Mouse (Mus musculus) cerebellum, adult 2 months (tissue): Measurements from ENCODE around the gene Gpalpp1. TPM values are rescaled to one million over a fixed set of nuclear protein-coding genes. Genes with fewer than 3 reads are reported as not detected.

Experiments
- DNase-seq, 2 experiments: peaks; one replicate each; pipeline ENCODE4 v3.0.0; 2021
- H3K27ac ChIP-seq: fragments of 200-500 bp; 2 replicates; pipeline ENCODE4 v1.5.1; 2012; ENCODE audit warnings: low read length, control low read depth, inconsistent platforms; ENCODE audit not compliant: insufficient read depth
- H3K27me3 ChIP-seq: fragments of 200-500 bp; 2 replicates; pipeline ENCODE4 v1.6.1; 2012; ENCODE audit warnings: inconsistent platforms, mild to moderate bottlenecking, low read length, moderate library complexity; ENCODE audit not compliant: control insufficient read depth, insufficient read depth
- H3K4me1 ChIP-seq: fragments of 200-500 bp; 2 replicates; pipeline ENCODE4 v1.6.1; 2011; ENCODE audit warnings: low read length; ENCODE audit not compliant: control insufficient read depth, insufficient read depth
- H3K4me3 ChIP-seq: fragments of 200-500 bp; replicated peaks from 2 replicates; pipeline ENCODE3; 2011; ENCODE audit warnings: mild to moderate bottlenecking, low read depth, low read length, control low read depth; ENCODE audit not compliant: insufficient read depth
- CTCF ChIP-seq: fragments of 200-500 bp; IDR thresholded peaks from 2 replicates; pipeline ENCODE4 v1.5.1; 2011; ENCODE audit warnings: low read depth, mild to moderate bottlenecking, control low read depth, low read length, moderate library complexity, borderline replicate concordance; ENCODE audit not compliant: insufficient read depth
- POLR2A ChIP-seq: fragments of 200-500 bp; IDR thresholded peaks from 2 replicates; pipeline ENCODE4 v1.6.1; 2011; ENCODE audit warnings: low read length, control low read depth, borderline replicate concordance; ENCODE audit not compliant: insufficient read depth
- WGBS: fragments of 180-500 bp; shearing (Covaris S2); methylation state at CpG from one replicate; pipeline ENCODE4 v1.1.7; 2018; 5-methylcytosine and 5-hydroxymethylcytosine counted together
- polyA plus RNA-seq: library from polyadenylated mRNA; depleted of rRNA; stranded (reverse); fragments of >200 nt; gene quantifications from 2 replicates; pipeline ENCODE4 v1.2.3, GENCODE M21; 2012; rRNA removed

Gpalpp1 gene
- polyA plus RNA-seq, 1 experiment: 13.9 TPM

DNA sequence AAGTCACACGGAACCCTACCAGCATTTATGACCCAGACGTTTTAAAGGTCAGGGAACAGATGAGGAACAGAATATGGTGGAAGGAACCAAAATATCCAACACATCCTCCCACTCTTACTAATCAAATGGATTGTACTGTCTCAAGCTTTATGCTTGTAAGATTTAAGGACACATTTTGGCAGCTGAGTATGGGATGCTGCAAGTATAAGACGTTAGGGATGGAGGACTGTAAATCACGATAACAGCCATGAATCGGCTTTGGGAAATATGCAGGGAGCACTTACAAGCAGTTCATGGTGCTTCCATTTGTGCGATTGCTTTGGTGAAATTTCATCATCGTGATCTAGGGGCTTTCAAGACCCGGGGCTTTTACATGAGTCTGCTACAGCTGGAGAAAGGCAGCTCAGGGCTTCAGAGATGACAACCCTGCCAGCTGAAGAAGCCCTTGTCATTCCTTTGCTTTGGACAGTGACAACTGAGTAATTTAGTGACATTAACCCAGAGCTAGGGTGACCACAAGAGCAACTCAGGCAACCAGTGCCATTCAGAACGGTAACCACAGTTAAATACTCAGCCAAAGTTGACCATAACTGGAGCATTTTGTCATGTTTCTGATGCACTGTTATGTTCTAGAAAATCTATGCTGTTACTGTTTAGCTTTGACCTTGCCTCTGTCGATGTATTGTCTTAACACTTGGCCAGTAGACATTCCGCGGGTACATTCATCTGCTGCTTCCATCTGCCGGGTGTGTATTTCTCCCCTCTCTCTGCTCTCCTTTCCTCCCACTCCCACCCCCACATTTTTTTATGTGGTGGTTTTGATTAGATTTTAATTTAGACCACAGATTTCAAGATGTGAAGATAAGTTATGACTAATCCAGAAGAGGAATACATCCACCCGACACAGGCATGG lies 67.1 kb downstream of the Gpalpp1 start:
- Histone ChIP-seq H3K27ac (no peak overlapping the region), H3K4me1 (no peaks in the 10 kb centered on the region), H3K27me3 (no peaks in the 10 kb centered on the region), H3K4me3 (no peak overlapping the region)
- 73% methylated on average over 14 of the region's 14 CpGs for WGBS
- TF ChIP-seq POLR2A (no peak), CTCF (no peak)
- DNase-seq: no peak

Other genes starting within 250 kb of the Gpalpp1 start
- gene Kctd4, start 155.8 kb downstream of the Gpalpp1 start, polyA plus RNA-seq: 3.0 and 3.5 TPM in 2 replicates
- 12.9 and 13.2 TPM in 2 replicates for gene Gtf2f2, start 99.9 kb downstream of the Gpalpp1 start, polyA plus RNA-seq
- gene Nufip1, start 131 bp upstream of the Gpalpp1 start, polyA plus RNA-seq: 6.9 and 7.0 TPM in 2 replicates